11 mouse cellular contexts compared by ENCODE assay signal in the genomic region with DNA sequence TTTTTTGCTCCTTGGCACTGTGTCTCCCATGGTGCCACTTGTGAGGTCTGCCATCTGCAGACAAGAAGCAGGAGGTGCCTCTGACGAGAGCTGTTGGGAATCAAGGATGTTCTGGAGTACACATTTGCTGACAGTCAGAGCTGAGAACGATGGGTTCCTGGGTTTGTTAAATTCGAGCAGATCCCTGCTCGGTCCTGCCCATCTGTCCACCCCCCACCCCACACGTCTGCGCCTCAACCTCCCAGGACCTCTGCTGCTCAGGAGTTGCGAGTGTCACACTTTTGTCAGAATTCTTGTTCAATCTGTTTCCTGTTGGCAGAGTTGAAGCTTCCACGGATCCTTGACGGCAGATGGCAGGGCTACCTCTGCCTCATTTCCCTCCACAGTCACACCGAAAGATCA. TPM values are rescaled to one million over a fixed set of nuclear protein-coding genes. Genes with fewer than 3 reads are reported as not detected.
A peak's percentile ranks its signal among the peaks of the same experiment; 100 is the strongest.
DNase-seq lines count a peak whose midpoint lies in the region; ATAC-seq and TF ChIP-seq lines count a peak whose summit lies in the region.
"Had no signal": no experiment of that assay in that cellular context is flagged by ENCODE, and none has a peak within 500 bp of the region (broad histone marks: within the 10 kb centered on the region; RNA-seq: fewer than 3 reads in every experiment).

No protein-coding gene starts in this region.

- no peaks in the 10 kb centered on the region for H3K9me3 ChIP-seq in hindbrain, embryonic 15.5 days
- H3K9me3 ChIP-seq in hindbrain, embryonic 13.5 days = no peaks in the 10 kb centered on the region
- H3K9me3 ChIP-seq in lung, embryonic 14.5 days (ENCODE audit: low read depth, low read length) = no peaks in the 10 kb centered on the region
- H3K9me3 ChIP-seq: heart, embryonic 15.5 days had no signal

- no peak overlapping the region for H3K4me3 ChIP-seq in hindbrain, embryonic 15.5 days
- no peak overlapping the region for H3K4me3 ChIP-seq in hindbrain, embryonic 13.5 days
- H3K4me3 ChIP-seq in lung, embryonic 14.5 days (ENCODE audit: low read depth, low read length) = no peak overlapping the region
- H3K4me3 ChIP-seq in cerebellum, adult 2 months (replicated peaks; ENCODE audit: insufficient read depth, low read depth, low read length) = peak overlapping the region; percentile 32
- H3K4me3 ChIP-seq: heart, embryonic 15.5 days had no signal

- TF ChIP-seq POLR2A in cerebellum, adult 2 months (IDR thresholded peaks at IDR 0.05; ENCODE audit: borderline replicate concordance, insufficient read depth, low read length) = no peak

- peak; percentile 62; the same call in 1 of the 2 replicates for ATAC-seq in hindbrain, embryonic 15.5 days (ENCODE audit: low FRiP score, low read depth)
- no peak for ATAC-seq in hindbrain, embryonic 13.5 days (ENCODE audit: low FRiP score)
- ATAC-seq in lung, embryonic 14.5 days (ENCODE audit: insufficient read depth) = 0 out of 2 replicates have a peak, but pooled peaks have one; percentile 2

- DNase-seq in lung, embryonic 14.5 days = no peak
- no peak for DNase-seq in lung, postnatal 14 days
- peak; percentile 46 to 55 for DNase-seq in cerebellum, adult 2 months
- peak; percentile 29 to 38 for DNase-seq in cerebellum, postnatal 36 days
- DNase-seq in urinary bladder, postnatal 10 days (ENCODE audit: low spot score) = no peak
- DNase-seq: kidney, adult 11 months; liver had no signal

- 74% methylated on average over 10 of the region's 10 CpGs for WGBS in hindbrain, embryonic 15.5 days
- 79% methylated on average over 10 of the region's 10 CpGs for WGBS in hindbrain, embryonic 13.5 days
- WGBS in lung, embryonic 14.5 days = 34% methylated on average over 10 of the region's 10 CpGs
- 9% methylated on average over 10 of the region's 10 CpGs for WGBS in cerebellum, adult 2 months

- peaks cover 7% of the 10 kb centered on the region; the same call in 1 of the 2 replicates for H3K4me1 ChIP-seq in hindbrain, embryonic 15.5 days (replicated peaks)
- peaks cover 12% of the 10 kb centered on the region; the same call in 1 of the 2 replicates for H3K4me1 ChIP-seq in hindbrain, embryonic 13.5 days (replicated peaks)
- 0 out of 2 replicates have a peak, but pooled peaks cover 2% of the 10 kb centered on the region for H3K4me1 ChIP-seq in lung, embryonic 14.5 days (ENCODE audit: insufficient read depth)
- H3K4me1 ChIP-seq in cerebellum, adult 2 months (ENCODE audit: control insufficient read depth, insufficient read depth, low read length) = peaks cover 15% of the 10 kb centered on the region

- no peak overlapping the region for H3K4me2 ChIP-seq in hindbrain, embryonic 15.5 days
- no peak overlapping the region for H3K4me2 ChIP-seq in hindbrain, embryonic 13.5 days
- no peak overlapping the region for H3K4me2 ChIP-seq in lung, embryonic 14.5 days
- H3K4me2 ChIP-seq: heart, embryonic 15.5 days had no signal

- no peaks in the 10 kb centered on the region for H3K27me3 ChIP-seq in hindbrain, embryonic 15.5 days
- no peaks in the 10 kb centered on the region for H3K27me3 ChIP-seq in hindbrain, embryonic 13.5 days
- H3K27me3 ChIP-seq in lung, embryonic 14.5 days (ENCODE audit: insufficient read depth, low read length) = no peaks in the 10 kb centered on the region
- H3K27me3 ChIP-seq in cerebellum, adult 2 months (ENCODE audit: control insufficient read depth, insufficient read depth, low read length) = no peaks in the 10 kb centered on the region
- H3K27me3 ChIP-seq: heart, embryonic 15.5 days had no signal

- H3K9ac ChIP-seq in hindbrain, embryonic 15.5 days = no peak overlapping the region
- no peak overlapping the region for H3K9ac ChIP-seq in hindbrain, embryonic 13.5 days
- no peak overlapping the region for H3K9ac ChIP-seq in lung, embryonic 14.5 days
- H3K9ac ChIP-seq: heart, embryonic 15.5 days had no signal

- H3K27ac ChIP-seq in hindbrain, embryonic 15.5 days (replicated peaks) = peak overlapping the region; percentile 50; the same call in 1 of the 2 replicates
- no peak overlapping the region; the same call in 1 of the 2 replicates for H3K27ac ChIP-seq in hindbrain, embryonic 13.5 days
- no peak overlapping the region for H3K27ac ChIP-seq in lung, embryonic 14.5 days (ENCODE audit: low read depth)
- peak overlapping the region; percentile 41; the same call in 1 of the 2 replicates for H3K27ac ChIP-seq in cerebellum, adult 2 months (ENCODE audit: insufficient read depth, low read length)
- H3K27ac ChIP-seq: heart, embryonic 15.5 days; macrophage had no signal

- TF ChIP-seq CTCF in lung, embryonic 14.5 days (IDR thresholded peaks at IDR 0.05; ENCODE audit: low read depth) = no peak
- TF ChIP-seq CTCF in cerebellum, adult 2 months (IDR thresholded peaks at IDR 0.05; ENCODE audit: borderline replicate concordance, insufficient read depth, low read depth, low read length) = peak; percentile 52; the same call in 1 of the 2 replicates

- H3K36me3 ChIP-seq in hindbrain, embryonic 15.5 days = no peaks in the 10 kb centered on the region
- H3K36me3 ChIP-seq in hindbrain, embryonic 13.5 days = no peaks in the 10 kb centered on the region; the same call in 1 of the 2 replicates
- H3K36me3 ChIP-seq in lung, embryonic 14.5 days (ENCODE audit: insufficient read depth) = no peaks in the 10 kb centered on the region
- H3K36me3 ChIP-seq: heart, embryonic 15.5 days had no signal

RNA-seq across cellular contexts. Expression of gene Fry, which starts 34.4 kb away (rescaled TPM):
- 46.6 and 52.0 TPM in 2 replicates for polyA plus RNA-seq in hindbrain, embryonic 15.5 days (2015; fragmentation: Nextera tagmentation; extraction: Ambion mirVana)
- polyA plus RNA-seq in hindbrain, embryonic 13.5 days (2015; fragmentation: Nextera tagmentation; extraction: Ambion mirVana) = 40.7 and 40.9 TPM in 2 replicates
- 5.5 and 5.7 TPM in 2 replicates for polyA plus RNA-seq in lung, embryonic 14.5 days (2014; fragmentation: Nextera tagmentation; extraction: Ambion mirVana)
- 92.2 and 95.9 TPM in 2 replicates for polyA plus RNA-seq in cerebellum, adult 2 months (2012; rRNA removed)

Comparison
In these comparisons a context has a peak if more than half of its experiments do, and no peak if none do; other contexts are left out.
1. H3K27ac ChIP-seq: peak in hindbrain, embryonic 15.5 days (single experiment) and cerebellum, adult 2 months (single experiment); none in hindbrain, embryonic 13.5 days (single experiment) and lung, embryonic 14.5 days (single experiment).
2. DNase-seq: peak in cerebellum, adult 2 months (2 of 2) and cerebellum, postnatal 36 days (2 of 2); none in lung, embryonic 14.5 days (single experiment), lung, postnatal 14 days (single experiment) and urinary bladder, postnatal 10 days (single experiment).